Mouse (Mus musculus) intestine, embryonic 14.5 days (tissue): ENCODE measurements at regions not wholly inside any gene's neighbourhood (a gene's known extent, or its start where the extent isn't known, plus 50 kb on each side); places are given as distances from the start of the nearest gene placed in this dataset.
A peak's percentile ranks its signal among the peaks of the same experiment; 100 is the strongest.

Experiments
- ATAC-seq: fragments of 200-750 bp; cut with Nextera tagmentation; replicated peaks from 2 replicates; pipeline ENCODE4 v1.8.0; 2017; ENCODE audit warnings: low read depth, moderate number of reproducible peaks, moderate TSS enrichment, moderate library complexity; ENCODE audit not compliant: low FRiP score, low TSS enrichment
- DNase-seq: peaks from one replicate; pipeline ENCODE4 v3.0.0-alpha.2; 2018; ENCODE audit warnings: low spot score
- H3K27ac ChIP-seq: fragments of 300-500 bp; sonication (generic); 2 replicates; pipeline ENCODE4 v1.5.1; 2014; ENCODE audit warnings: low read depth, mild to moderate bottlenecking, control low read depth
- H3K27me3 ChIP-seq: fragments of 300-500 bp; sonication (generic); replicated peaks from 2 replicates; pipeline ENCODE4 v1.6.1; 2014; ENCODE audit warnings: low read length, control low read depth; ENCODE audit not compliant: control insufficient read depth, insufficient read depth
- H3K36me3 ChIP-seq: fragments of 300-500 bp; sonication (generic); 2 replicates; pipeline ENCODE4 v1.6.1; 2014; ENCODE audit warnings: low read length, control low read depth; ENCODE audit not compliant: control insufficient read depth, insufficient read depth
- H3K4me1 ChIP-seq: fragments of 300-500 bp; sonication (generic); replicated peaks from 2 replicates; pipeline ENCODE4 v1.6.1; 2014; ENCODE audit warnings: low read length, control low read depth, mixed read lengths; ENCODE audit not compliant: control insufficient read depth, insufficient read depth
- H3K4me2 ChIP-seq: fragments of 300-500 bp; sonication (generic); 2 replicates; pipeline ENCODE4 v1.6.1; 2014; ENCODE audit warnings: low read length
- H3K4me3 ChIP-seq: fragments of 300-500 bp; sonication (generic); 2 replicates; pipeline ENCODE4 v1.5.1; 2014; ENCODE audit warnings: low read depth, low read length, control low read depth, mixed read lengths
- H3K9ac ChIP-seq: fragments of 300-500 bp; sonication (generic); 2 replicates; pipeline ENCODE4 v1.6.1; 2014; ENCODE audit warnings: mild to moderate bottlenecking, low read length
- H3K9me3 ChIP-seq: fragments of 300-500 bp; sonication (generic); 2 replicates; pipeline ENCODE4 v1.6.1; 2016; ENCODE audit warnings: low read length, control low read depth; ENCODE audit not compliant: control insufficient read depth
- WGBS: fragments of 180-500 bp; shearing (Covaris S2); extraction: QIAGEN DNeasy Blood & Tissue Kit; methylation state at CpG from one replicate; pipeline ENCODE4 v1.1.7; 2014; 5-methylcytosine and 5-hydroxymethylcytosine counted together

GRCm38 (mm10) chr15:53006844-53007243, 877.9 kb upstream of the Gm7489 start:
- ATAC-seq: no peak

DNA sequence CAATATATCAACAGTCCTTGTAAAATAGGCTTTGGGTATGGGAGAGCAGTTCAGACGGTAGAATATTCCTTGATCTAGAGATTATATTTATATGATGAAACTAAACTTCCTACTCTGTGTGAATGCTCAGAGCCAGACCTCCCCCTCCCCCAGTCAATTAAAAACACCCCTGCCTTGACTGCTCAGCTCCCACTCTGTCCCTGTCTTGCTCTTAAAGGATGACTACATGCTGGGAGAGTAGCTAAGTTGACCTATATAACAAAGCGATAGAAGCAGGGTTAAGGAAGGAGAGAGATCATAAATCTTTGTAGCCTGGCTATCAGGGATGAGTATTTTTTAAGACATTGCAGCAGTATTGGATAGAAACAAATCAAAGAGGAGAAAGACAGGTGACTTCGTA, 875.4 kb upstream of the Gm7489 start:
- Histone ChIP-seq H3K27me3 (no peaks in the 10 kb centered on the region), H3K4me2 (no peak overlapping the region), H3K4me3 (no peak overlapping the region), H3K9ac (no peak overlapping the region), H3K27ac (no peak overlapping the region), H3K9me3 (no peaks in the 10 kb centered on the region), H3K4me1 (no peaks in the 10 kb centered on the region), H3K36me3 (no peaks in the 10 kb centered on the region)
- DNase-seq (no peak), ATAC-seq (0 out of 2 replicates have a peak, but pooled peaks have one; percentile 50)
- WGBS: 58% methylated on average over 3 of the region's 3 CpGs

More at GRCm38 (mm10) chr15:53006844-53007243, 877.9 kb upstream of the Gm7489 start:
- Histone ChIP-seq H3K4me2 (no peak overlapping the region), H3K27me3 (no peaks in the 10 kb centered on the region), H3K27ac (no peak overlapping the region), H3K9ac (no peak overlapping the region), H3K4me1 (no peaks in the 10 kb centered on the region), H3K4me3 (no peak overlapping the region), H3K36me3 (no peaks in the 10 kb centered on the region), H3K9me3 (no peaks in the 10 kb centered on the region)
- DNase-seq: no peak
- 38% methylated on average over 1 of the region's 1 CpGs for WGBS
